Mouse (Mus musculus) cerebral cortex, adult 2 months (tissue): ENCODE data around the gene Mllt10.

Experiments
- WGBS: fragments of 180-500 bp; shearing (Covaris S2); methylation state at CpG from one replicate; pipeline ENCODE4 v1.1.7; 2018; 5-methylcytosine and 5-hydroxymethylcytosine counted together

Mllt10 gene

DNA sequence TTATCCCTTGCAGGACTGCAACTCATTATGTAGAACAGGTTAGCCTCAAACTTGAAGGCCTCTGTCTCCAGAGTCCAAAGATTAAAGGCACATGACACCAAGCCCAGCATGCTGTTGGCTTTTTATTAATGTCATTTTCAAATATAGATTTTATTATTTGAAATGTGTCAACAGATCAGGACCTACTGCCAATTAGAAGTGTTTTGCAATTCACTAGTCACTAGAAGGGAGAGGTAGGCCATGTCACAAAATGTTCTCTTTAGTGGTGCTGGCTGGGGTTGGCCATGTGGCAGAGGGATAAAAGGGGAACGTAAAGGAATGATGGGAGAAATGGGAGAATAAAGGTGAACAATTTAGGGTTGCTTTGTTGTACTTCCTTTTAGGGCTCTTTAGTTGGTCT is 38.8 kb downstream of the Mllt10 start:
- 98% methylated on average over 1 of the region's 1 CpGs for WGBS

DNA sequence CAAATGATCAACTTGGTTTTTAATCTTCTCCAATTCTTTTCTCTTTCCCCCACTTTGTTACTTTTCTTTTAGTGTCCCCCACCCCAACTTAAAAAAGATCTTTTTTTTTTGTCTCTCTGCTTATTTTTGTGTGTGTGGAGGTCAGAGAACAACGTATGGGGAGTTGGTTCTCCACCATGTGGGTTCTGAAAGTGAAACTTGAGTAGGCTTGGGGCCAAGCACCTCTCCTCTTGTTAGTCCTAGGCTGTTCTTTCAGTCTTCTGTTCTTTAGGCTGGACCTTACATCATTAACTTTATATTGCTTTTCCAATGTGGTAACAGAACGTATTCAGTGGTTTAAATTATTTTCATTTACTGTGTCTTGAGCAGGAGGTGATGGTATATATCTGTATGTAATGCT is 40.8 kb downstream of the Mllt10 start:
- WGBS: 56% methylated on average over 2 of the region's 2 CpGs

DNA sequence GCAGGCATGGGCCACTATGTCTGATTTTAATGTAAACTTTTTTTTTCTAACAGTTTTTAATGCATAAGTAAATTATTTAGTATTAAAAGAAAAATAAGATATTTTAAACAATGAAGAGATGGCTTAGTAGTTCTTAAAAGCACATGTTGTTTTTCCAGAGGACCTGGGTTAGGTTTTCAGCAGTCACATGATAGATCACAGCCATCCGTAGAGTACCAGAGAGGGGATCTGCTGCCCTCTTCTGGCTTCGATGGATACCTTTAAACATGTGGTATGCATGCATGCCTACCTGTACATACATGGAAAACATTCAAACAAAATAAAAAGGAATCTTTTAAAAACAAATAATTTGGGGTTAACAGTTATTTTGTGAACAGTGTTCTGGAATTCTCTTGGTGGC is 45.9 kb downstream of the Mllt10 start:
- 96% methylated on average over 2 of the region's 2 CpGs for WGBS

DNA sequence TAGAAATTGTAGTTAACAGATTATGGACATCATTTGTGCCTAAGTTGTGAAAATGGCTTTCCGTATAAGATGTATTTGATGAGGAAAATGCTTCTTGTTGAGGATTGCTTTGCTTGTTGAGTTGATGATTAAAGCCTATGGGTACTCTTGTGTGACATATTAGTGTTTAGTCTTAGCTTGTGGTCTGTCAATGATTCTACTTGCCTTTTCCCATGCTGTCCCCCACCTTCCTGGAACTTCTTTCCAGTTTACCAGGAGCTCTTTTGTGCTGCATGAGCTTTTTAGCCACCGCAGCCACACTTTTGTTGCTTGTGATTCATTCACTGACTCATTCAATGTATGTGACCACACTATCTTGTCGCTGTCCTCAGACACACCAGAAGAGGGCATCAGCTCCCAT is 53.2 kb downstream of the Mllt10 start:
- 90% methylated on average over 3 of the region's 3 CpGs for WGBS

DNA sequence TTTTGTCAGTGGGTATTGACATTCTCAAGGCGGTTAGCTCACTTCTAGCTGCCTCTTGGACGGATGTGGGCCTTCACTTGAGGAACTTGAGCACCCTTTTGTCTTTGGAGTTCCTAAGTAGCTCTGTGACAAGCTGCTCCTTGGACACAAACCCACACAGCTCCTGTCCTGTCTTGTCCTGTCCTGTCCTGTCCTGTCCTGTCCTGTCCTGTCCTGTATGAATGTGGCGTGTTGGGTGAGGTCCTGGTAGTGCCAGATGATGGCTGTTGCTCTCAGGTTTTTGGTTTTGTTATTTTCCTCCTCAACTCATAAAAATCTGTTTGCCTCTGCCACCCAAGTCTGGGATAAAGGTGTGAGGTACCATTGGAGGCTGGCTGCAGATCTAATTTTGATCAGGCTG is 61.4 kb downstream of the Mllt10 start:
- WGBS: 87% methylated on average over 3 of the region's 3 CpGs

DNA sequence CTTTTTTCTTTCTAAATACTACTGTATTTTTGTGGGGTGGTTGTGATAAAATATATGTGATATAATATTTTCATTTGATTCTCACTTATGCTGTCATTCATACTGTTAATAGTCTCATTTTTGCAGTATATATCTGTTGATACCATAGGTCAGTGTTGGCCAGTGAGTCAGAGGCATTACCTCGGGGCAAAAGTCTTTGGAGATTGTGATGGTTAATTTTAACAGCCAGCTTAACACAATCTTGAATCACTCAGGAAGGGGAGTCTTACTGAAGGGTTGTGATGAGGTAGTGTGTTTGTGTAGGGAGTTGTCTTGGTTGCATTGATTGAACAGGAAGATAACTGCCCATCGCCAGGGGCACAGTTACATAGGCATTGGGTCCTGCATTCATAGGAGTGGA is 83.1 kb downstream of the Mllt10 start:
- WGBS: 91% methylated on average over 2 of the region's 2 CpGs

DNA sequence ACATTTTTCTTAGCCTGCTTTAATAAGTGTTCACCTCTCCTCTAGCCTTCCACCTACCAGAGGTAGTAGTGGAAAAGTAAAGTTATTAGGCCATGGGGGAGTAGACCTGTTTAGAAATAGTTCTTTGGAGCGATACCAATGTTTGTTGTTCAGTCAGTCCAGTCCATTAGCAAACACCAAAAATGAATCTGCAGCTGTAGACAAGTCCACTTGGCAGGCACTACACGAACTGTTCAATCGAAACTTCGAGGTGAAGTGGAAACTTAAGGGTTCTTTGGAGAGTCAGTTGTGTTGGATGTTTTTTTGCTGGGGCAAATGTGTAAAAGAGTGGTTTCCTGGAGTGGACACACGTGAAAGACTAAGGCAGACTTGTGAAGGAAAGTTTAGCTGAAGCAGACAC is 84.6 kb downstream of the Mllt10 start:
- WGBS: 97% methylated on average over 5 of the region's 5 CpGs

DNA sequence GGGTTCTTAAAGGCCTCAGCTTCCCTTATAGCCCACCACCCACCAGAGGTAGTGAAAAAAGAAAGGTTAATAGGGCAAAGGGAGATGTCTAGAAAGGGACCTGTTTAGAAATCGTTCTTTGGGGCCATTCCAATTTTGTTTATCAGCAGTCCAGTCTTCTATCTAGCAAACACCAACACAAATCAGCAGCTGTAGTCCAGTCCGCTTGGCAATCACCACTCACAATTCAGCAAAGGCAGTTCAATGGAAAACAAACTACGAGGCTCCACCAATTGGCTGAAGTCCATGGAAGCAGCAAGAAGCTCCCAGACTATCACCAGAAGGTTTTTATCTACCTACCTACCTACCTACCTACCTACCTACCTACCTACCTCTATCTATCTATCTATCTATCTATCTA is 101.1 kb downstream of the Mllt10 start:
- WGBS: 87% methylated on average over 3 of the region's 3 CpGs

DNA sequence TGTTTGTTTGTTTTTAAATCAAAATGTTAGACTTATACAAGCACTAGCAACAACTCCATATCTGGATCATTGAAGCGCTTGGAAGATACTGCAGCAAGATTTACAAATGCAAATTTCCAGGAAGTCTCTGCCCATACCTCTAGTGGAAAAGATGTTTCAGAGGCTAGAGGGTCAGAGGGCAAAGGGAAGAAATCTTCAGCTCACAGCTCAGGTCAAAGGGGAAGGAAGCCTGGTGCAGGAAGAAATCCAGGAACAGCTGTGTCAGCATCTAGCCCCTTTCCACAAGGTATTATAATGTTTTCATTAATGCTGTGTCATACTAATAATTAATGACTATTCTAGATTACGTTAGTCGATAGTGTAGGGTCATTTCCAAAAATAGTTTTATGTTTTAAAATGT is 104.4 kb downstream of the Mllt10 start:
- 87% methylated on average over 3 of the region's 3 CpGs for WGBS

DNA sequence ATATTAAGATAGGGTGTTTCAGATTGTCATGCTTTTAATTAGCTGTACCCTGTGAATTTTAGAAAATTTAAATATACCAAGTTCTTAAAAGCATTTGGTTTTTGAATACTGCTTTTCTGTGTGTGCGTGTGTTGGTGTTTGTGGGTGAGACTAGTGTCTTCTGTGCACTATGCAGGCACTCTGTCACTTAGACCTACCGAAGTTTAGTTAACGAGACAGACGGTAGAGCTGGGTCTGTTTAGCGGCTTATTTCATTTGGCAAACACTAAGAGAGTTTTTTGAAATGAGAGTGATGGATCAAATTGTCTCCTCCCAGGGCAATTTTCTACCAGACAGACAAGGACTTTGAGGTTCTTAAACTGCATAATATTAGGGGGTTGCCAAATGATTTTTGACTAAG is 106.0 kb downstream of the Mllt10 start:
- WGBS: 67% methylated on average over 5 of the region's 5 CpGs

DNA sequence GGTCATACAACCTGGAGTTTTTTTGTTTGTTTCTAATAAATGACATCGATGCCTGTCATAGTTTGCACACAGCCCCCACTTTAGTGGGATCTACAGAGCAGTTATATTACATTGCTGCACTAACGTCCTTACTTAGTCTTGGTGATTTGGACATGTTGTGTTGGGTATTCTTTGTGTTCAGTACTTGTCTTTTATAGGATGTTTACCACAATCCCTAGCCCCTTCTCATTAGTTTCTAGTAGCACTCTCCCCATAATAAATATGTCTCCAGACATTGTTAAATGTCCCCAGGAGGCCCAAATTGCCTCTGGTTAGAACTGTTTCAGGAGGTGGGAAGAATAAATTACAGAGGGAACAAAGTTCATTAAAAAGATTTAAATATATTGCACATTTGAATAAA is 110.5 kb downstream of the Mllt10 start:
- 70% methylated on average over 2 of the region's 2 CpGs for WGBS

DNA sequence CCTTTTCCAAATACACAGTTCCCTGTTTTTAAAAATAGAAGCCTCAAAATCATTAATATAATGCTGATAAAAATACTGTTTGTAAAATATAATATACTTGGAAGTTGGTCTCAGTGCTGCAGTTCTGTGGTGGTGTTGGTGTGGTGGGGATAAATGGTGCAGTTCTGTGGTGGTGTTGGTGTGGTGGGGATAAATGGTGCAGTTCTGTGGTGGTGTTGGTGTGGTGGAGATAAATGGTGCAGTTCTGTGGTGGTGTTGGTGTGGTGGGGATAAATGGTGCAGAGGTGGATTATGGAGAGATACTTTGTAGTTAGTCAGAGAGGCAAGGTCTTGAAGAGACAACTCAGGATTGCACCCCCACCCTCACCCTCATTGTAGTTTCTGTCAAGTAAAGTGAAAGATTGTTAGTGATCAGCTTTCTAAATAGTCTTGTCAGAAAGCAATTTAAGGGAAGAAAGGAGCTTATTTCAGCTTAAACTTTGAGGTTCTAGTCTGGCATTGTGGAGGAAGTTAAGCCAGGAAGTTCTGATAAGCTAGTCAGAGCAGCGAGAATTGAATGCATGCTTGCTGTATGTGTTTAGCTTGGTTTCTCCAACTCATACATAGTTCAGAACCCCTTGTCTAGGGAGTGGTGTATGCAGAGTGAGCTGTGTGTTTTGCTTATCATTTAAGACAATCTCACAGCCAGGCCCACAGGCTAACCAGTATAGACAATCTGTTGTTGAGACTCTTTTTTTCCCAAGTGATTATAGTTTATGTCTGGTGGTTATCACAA is 114.3 kb downstream of the Mllt10 start:
- WGBS: 79% methylated on average over 1 of the region's 1 CpGs

DNA sequence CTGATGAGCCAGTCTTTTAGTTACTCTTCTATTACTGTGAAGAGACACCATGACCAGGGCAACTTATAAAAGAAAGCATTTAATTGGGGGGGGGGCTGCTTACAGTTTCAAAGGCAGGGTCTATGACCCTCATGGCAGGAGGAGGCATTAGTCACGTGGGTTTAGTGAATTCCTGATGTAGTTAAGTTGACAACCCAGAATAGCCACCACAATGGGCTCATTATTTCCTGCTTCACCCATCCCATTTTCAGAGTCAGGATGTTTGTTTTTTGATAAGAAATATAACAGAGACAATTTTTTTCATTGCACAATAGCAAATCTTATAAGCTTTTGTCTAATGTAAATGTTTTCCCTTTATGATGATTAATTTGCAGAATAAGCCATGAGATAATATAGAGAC is 120.2 kb downstream of the Mllt10 start:
- 67% methylated on average over 1 of the region's 1 CpGs for WGBS

DNA sequence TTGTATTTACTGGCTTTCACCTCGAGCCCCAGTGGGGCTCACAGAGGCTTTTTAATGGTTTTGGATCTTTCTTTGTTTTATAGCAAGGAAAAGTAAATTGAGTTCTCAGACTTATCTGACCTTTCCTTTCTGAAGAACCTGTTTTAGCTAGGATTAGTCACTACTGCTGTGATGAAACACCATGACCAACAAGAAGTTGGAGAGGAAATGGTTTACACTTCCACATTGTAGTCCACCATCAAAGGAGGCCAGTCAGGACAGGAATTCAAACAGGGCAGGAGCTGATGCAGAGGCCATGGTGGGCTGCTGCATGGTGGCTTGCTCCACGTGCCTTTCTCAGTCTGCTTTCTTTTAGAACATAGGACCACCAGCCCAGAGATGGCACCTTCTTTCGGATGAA is 121.2 kb downstream of the Mllt10 start:
- WGBS: 86% methylated on average over 3 of the region's 3 CpGs

DNA sequence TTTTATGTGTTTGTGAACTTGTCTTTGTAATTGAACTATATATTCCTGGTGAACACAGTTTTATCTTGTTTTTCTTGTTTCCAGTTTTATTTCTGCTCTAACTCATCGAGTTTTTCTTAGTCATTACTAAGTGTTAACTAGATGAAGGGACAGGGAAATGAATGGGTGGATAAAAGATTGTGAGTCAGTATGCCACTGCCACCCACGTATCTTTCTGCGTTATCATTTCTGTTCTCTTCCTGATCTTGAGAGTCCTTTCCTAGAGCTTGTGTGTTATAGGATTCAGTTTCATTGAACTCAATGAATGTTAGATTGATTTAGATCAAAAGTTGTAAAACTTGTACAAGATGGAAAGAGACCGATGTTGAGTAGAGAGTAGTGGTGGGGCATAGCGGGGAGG is 125.3 kb downstream of the Mllt10 start:
- WGBS: 73% methylated on average over 5 of the region's 5 CpGs

DNA sequence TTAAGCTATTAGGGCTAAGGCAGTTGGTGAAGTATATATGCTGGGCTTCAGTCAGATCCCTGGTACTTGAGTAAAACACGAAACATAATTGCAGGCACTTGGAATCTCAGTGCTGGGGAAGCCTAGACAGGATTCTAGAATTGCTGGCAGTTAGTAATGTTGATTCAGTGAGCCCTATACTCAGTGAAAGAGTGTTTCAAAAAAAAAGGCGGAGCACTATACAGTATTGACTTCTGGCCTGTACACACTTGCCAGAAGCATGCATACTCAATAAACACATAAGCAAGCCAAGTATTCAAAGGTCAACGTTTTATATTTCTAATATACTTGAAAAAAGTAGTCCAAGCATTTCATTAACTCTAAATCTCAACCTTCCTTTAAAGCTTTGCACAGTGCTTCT is 126.6 kb downstream of the Mllt10 start:
- 87% methylated on average over 3 of the region's 3 CpGs for WGBS

DNA sequence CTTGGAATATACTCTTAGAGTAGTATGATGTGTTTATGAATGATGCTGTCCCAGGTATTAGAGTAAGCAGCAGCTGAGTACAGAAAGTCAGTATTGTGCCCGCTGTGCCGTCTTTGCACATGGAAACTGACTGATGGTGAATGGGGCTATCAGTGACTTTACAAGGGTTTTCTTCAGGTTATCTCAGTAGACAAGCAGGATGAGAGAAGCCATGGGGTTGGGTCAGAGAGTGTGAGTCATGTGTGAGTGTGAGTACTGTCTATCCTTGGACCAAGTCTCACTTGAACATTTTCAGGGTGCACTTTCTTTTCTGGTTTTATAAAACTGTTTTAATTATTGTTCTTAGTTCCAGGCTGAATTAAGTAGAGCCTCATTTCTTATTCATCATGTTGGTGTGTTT is 133.3 kb downstream of the Mllt10 start:
- 92% methylated on average over 2 of the region's 2 CpGs for WGBS

DNA sequence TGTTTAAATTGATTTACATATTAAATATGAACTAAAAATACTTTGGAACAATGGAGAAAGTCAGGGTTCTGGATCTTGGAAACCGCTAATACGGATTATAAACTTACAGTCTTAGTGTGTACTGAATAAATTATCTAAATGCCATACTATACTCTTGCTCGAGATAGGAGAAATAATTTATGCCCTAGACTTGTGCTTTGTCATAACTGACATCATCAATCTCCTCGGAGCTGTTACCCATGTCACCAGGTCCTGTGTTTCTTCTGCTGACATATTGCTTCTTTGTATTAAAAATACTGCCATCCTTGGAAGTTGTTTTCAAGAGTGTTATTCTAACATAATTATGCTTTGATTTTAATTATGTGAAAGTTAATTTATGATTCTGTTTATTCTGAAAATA is 140.2 kb downstream of the Mllt10 start:
- WGBS: 77% methylated on average over 4 of the region's 4 CpGs

DNA sequence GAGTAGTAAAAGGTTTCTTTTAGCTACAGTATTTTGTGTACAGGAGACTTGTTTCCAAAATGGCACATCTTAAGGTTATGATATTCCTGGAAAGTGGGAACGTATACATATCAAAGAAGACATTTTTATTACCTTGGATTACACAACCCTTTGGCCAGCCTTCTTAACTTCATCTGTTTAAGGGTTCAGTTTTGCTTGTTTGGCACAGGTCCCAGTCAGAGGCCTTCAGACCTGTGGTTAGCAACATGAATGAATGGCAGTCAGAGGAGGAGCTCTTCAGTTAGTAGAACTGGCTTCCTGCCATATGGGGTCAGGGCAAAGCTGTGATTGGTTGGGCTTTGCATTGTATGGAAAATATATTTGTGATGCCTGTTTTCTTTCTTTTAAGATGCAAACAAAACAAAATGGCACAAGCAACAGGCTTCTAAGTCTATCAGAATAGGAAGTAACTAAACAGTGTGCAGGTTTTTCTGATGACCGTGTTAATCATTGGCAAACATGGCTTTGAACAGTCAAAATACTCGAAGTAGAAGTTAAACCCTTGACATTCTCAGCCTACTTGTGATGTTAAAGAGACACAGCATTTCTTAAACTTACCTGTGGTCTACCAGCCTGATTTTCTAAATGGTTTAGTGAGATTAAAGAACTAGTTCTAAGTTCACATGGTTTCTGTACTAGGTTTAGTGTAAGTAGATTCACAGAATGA is 140.8 kb downstream of the Mllt10 start:
- 63% methylated on average over 3 of the region's 3 CpGs for WGBS

DNA sequence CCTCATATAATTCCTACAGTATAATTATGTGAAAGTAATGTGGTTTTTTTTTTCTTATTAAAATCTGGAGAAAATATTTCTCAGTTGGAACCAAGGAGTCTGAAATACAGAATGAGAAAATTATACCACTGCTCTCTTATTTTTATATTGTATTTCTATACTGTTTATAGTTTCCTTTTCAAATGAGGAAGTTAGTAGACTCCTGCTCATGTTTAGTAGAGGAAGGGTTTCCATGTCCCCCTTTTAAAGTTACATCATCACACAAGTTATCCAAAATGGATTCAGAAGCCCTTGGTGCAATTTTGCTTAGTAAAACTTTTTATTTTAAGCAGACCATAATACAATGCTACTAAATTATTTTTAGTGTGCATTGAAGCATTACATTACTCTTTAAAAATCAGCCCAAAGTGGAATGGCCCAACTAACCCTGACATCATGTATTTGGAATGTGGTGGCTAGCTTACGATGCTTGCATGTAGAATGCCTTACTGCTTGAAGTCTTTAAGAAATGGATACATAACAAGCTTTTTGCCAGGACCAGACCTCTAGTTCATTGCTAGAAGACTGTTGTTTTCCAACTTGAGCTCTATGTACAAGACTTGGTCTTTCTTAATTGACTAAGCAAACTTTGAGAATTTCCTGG is 146.9 kb downstream of the Mllt10 start:
- 88% methylated on average over 1 of the region's 1 CpGs for WGBS

DNA sequence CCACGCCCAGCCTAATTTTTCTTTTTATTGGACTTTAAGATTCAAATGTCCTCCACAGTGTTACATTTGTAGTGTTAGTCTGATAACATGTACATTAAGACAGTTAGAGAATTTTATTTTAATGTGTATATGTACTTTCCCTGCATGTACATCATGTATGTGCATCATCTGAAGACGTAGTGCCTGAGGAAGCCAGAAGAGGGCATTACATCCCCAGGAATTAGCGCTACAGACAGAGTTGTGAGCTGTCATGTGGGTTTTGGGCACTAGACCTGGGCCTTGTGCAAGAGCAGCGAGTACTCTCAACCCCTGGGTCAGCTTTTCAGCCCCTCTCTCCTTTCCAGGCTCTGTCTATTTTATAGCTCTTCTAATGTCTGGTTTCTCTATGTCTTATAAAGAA is 147.9 kb downstream of the Mllt10 start:
- 100% methylated on average over 4 of the region's 4 CpGs for WGBS

DNA sequence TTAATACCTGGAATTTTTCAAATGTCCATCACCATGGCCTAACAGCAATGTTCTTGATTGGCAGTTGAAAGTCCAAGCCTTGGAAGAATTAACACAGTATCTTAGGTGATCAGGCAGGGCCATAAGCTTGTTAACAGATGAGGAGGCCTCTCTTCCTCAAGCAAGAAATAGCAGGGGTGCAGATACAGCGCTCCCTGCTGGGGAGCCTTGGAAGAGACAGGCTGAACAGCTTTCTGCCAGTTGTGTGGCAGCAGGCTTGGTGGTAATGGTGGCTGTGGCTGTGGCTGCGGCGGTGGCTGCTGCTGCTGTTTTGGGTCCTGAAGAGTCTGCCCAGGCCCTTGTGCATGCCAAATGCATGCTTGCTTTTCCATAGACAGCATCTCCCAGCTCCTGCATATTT is 150.1 kb downstream of the Mllt10 start:
- 69% methylated on average over 3 of the region's 3 CpGs for WGBS

DNA sequence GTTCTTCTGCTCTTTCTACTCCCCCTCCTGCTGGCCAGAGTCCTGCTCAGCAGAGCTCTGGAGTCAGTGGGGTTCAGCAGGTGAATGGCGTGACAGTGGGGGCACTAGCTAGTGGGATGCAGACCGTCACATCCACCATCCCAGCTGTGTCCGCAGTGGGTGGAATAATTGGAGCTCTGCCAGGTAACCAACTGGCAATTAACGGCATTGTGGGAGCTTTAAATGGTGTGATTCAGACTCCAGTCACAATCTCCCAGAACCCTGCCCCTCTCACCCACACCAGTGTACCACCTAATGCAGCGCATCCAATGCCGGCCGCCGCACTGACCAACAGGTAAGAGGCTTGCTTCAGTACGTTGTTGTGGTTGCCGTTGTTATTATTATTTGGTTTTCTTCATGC is 151.8 kb downstream of the Mllt10 start:
- WGBS: 53% methylated on average over 10 of the region's 10 CpGs
